Mouse (Mus musculus) lung, embryonic 15.5 days (tissue): ENCODE measurements around the gene Cyth1. TPM values are rescaled to one million over a fixed set of nuclear protein-coding genes. Genes with fewer than 3 reads are reported as not detected.

Source experiments
- ATAC-seq: fragments of 200-750 bp; cut with Nextera tagmentation; 2 replicates; pipeline ENCODE4 v1.8.0; 2017; ENCODE audit warnings: moderate number of reproducible peaks, borderline replicate concordance; ENCODE audit not compliant: low FRiP score, low TSS enrichment; ENCODE audit errors: extremely low read depth
- H3K27ac ChIP-seq: fragments of 300-500 bp; sonication (generic); 2 replicates; pipeline ENCODE4 v1.5.1; 2015; ENCODE audit warnings: moderate library complexity, mild to moderate bottlenecking, inconsistent platforms
- H3K27me3 ChIP-seq: fragments of 300-500 bp; sonication (generic); 2 replicates; pipeline ENCODE4 v1.6.1; 2015; ENCODE audit warnings: inconsistent platforms
- H3K36me3 ChIP-seq: fragments of 300-500 bp; sonication (generic); 2 replicates; pipeline ENCODE4 v1.6.1; 2015; ENCODE audit warnings: inconsistent platforms
- H3K4me1 ChIP-seq: fragments of 300-500 bp; sonication (generic); 2 replicates; pipeline ENCODE4 v1.6.1; 2015; ENCODE audit warnings: inconsistent platforms
- H3K4me2 ChIP-seq: fragments of 300-500 bp; sonication (generic); 2 replicates; pipeline ENCODE4 v1.6.1; 2015; ENCODE audit warnings: inconsistent platforms, mild to moderate bottlenecking, moderate library complexity
- H3K4me3 ChIP-seq: fragments of 300-500 bp; sonication (generic); 2 replicates; pipeline ENCODE4 v1.5.1; 2015; ENCODE audit warnings: mild to moderate bottlenecking, inconsistent platforms
- H3K9ac ChIP-seq: fragments of 300-500 bp; sonication (generic); 2 replicates; pipeline ENCODE4 v1.6.1; 2015; ENCODE audit warnings: inconsistent platforms
- H3K9me3 ChIP-seq: fragments of 300-500 bp; sonication (generic); 2 replicates; pipeline ENCODE4 v1.6.1; 2016; ENCODE audit warnings: inconsistent platforms
- WGBS: fragments of 180-500 bp; shearing (Covaris S2); methylation state at CpG from one replicate; pipeline ENCODE4 v1.1.7; 2015; 5-methylcytosine and 5-hydroxymethylcytosine counted together
- polyA plus RNA-seq: library from polyadenylated mRNA; unstranded; fragments of >200 nt; fragmentation: Nextera tagmentation; extraction: Ambion mirVana; gene quantifications from 2 replicates; pipeline ENCODE4 v1.2.1, GENCODE M21; 2015

Gene Cyth1
- polyA plus RNA-seq, 1 experiment from 2014 or later: 17.7 TPM

DNA sequence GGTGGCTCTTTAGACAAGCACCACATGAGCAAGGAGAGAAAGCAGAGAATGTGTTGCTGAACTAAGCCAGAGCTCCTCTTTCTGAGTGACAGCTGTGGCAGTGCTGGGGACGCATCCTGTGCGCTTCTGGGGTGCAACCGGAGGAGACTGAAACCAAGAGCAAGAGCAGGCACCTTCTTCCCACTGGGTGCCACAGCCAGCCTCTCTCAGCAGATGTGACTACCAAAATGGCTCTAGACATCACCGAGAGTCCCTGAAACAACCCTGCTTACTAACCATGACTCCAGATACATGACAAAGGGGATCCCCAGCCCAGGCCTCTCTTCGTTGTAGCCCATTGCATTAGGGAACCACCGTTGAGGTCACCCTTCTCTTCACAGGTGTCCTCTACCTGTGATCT is 44.9 kb downstream of the Cyth1 start:
- no peak overlapping the region for H3K27ac ChIP-seq
- H3K27me3 ChIP-seq: no peaks in the 10 kb centered on the region
- 87% methylated on average over 6 of the region's 6 CpGs for WGBS
- H3K4me1 ChIP-seq: peaks cover 67% of the 10 kb centered on the region
- H3K9me3 ChIP-seq: no peaks in the 10 kb centered on the region
- ATAC-seq: no peak
- H3K4me2 ChIP-seq: peak overlapping the region; percentile 57; the same call in 1 of the 2 replicates
- H3K9ac ChIP-seq: no peak overlapping the region
- no peaks in the 10 kb centered on the region for H3K36me3 ChIP-seq
- no peak overlapping the region for H3K4me3 ChIP-seq

GRCm38 (mm10) chr11:118202410-118203233 is 45.8 kb downstream of the Cyth1 start:
- Histone ChIP-seq H3K4me2 (peak overlapping the region; percentile 57), H3K27me3 (no peaks in the 10 kb centered on the region), H3K4me3 (peak overlapping the region; percentile 31), H3K36me3 (no peaks in the 10 kb centered on the region), H3K9me3 (no peaks in the 10 kb centered on the region), H3K27ac (peak overlapping the region; percentile 80), H3K9ac (peak overlapping the region; percentile 27), H3K4me1 (peaks cover 68% of the 10 kb centered on the region)
- WGBS: 7% methylated on average over 19 of the region's 19 CpGs
- peak; percentile 80 for ATAC-seq

DNA sequence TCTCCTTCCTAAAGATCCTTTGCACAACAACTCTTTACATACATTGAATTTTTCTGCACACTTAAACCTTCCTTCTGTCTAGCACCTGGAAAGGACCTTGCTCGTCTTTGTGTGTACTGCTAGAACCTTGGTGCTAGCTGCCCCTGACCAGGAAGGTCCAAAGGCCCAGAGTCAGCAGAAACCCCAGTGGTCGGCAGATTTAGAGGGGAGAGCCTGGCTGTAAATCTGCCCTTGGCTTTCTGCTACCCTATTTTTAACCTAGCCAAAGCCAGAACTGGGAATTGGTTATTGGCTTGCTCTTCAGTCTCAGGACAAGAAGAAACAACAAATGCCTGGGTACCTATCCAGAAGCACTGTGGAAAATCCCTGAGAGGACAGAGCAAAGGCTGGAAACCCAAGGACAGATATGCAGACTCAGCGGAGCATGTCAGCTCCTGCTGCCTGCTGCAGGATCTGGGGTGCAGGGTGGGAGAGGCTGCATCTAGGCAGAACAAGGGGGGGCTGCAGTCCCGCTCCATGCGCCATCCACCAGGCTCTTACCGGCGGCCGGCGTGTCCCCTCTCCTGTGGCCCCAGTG is 46.5 kb downstream of the Cyth1 start:
- H3K27ac ChIP-seq: peak overlapping the region; percentile 80
- H3K4me2 ChIP-seq: peak overlapping the region; percentile 57
- WGBS: 25% methylated on average over 9 of the region's 9 CpGs
- peaks cover 70% of the 10 kb centered on the region for H3K4me1 ChIP-seq
- H3K27me3 ChIP-seq: no peaks in the 10 kb centered on the region
- no peaks in the 10 kb centered on the region for H3K36me3 ChIP-seq
- ATAC-seq: no peak
- no peaks in the 10 kb centered on the region for H3K9me3 ChIP-seq
- peak overlapping the region; percentile 31 for H3K4me3 ChIP-seq
- peak overlapping the region; percentile 27 for H3K9ac ChIP-seq

- peak overlapping the region; percentile 57 for H3K4me2 ChIP-seq
- ATAC-seq: peak; percentile 37; the same call in 1 of the 2 replicates
- no peaks in the 10 kb centered on the region for H3K9me3 ChIP-seq
- H3K27ac ChIP-seq: peak overlapping the region; percentile 80
- H3K36me3 ChIP-seq: no peaks in the 10 kb centered on the region
- whole genome bisulfite sequencing: 16% methylated on average over 11 of the region's 11 CpGs
- H3K4me1 ChIP-seq: peaks cover 76% of the 10 kb centered on the region
- no peaks in the 10 kb centered on the region for H3K27me3 ChIP-seq
- H3K4me3 ChIP-seq: no peak overlapping the region
- H3K9ac ChIP-seq: 0 out of 2 replicates have a peak overlapping the region, but pooled peaks have one; percentile 10
Observed at GRCm38 (mm10) chr11:118200834-118201830, 47.3 kb downstream of the Cyth1 start.

GRCm38 (mm10) chr11:118198296-118198600 is 50.1 kb downstream of the Cyth1 start:
- H3K36me3 ChIP-seq: no peaks in the 10 kb centered on the region
- no peak overlapping the region for H3K9ac ChIP-seq
- no peaks in the 10 kb centered on the region for H3K9me3 ChIP-seq
- H3K27me3 ChIP-seq: no peaks in the 10 kb centered on the region
- peak overlapping the region; percentile 12; the same call in 1 of the 2 replicates for H3K27ac ChIP-seq
- peaks cover 90% of the 10 kb centered on the region for H3K4me1 ChIP-seq
- 38% methylated on average over 2 of the region's 2 CpGs for WGBS
- ATAC-seq: no peak
- H3K4me2 ChIP-seq: peak overlapping the region; percentile 12; the same call in 1 of the 2 replicates
- H3K4me3 ChIP-seq: no peak overlapping the region

- WGBS: 31% methylated on average over 13 of the region's 13 CpGs
- Histone ChIP-seq H3K4me3 (no peak overlapping the region), H3K27me3 (no peaks in the 10 kb centered on the region), H3K9me3 (no peaks in the 10 kb centered on the region), H3K4me2 (peak overlapping the region; percentile 12; the same call in 1 of the 2 replicates), H3K36me3 (no peaks in the 10 kb centered on the region), H3K4me1 (peaks cover 89% of the 10 kb centered on the region), H3K27ac (peak overlapping the region; percentile 12; the same call in 1 of the 2 replicates), H3K9ac (no peak overlapping the region)
- ATAC-seq: no peak
Observed at GRCm38 (mm10) chr11:118197508-118198295, 50.7 kb downstream of the Cyth1 start.

GRCm38 (mm10) chr11:118196824-118197388 is 51.5 kb downstream of the Cyth1 start:
- H3K4me3 ChIP-seq: no peak overlapping the region
- no peak overlapping the region for H3K9ac ChIP-seq
- no peak for ATAC-seq
- 52% methylated on average over 10 of the region's 10 CpGs for WGBS
- no peak overlapping the region for H3K27ac ChIP-seq
- H3K9me3 ChIP-seq: no peaks in the 10 kb centered on the region
- H3K36me3 ChIP-seq: peaks cover 5% of the 10 kb centered on the region; the same call in 1 of the 2 replicates
- H3K27me3 ChIP-seq: no peaks in the 10 kb centered on the region
- H3K4me2 ChIP-seq: no peak overlapping the region
- peaks cover 81% of the 10 kb centered on the region for H3K4me1 ChIP-seq

DNA sequence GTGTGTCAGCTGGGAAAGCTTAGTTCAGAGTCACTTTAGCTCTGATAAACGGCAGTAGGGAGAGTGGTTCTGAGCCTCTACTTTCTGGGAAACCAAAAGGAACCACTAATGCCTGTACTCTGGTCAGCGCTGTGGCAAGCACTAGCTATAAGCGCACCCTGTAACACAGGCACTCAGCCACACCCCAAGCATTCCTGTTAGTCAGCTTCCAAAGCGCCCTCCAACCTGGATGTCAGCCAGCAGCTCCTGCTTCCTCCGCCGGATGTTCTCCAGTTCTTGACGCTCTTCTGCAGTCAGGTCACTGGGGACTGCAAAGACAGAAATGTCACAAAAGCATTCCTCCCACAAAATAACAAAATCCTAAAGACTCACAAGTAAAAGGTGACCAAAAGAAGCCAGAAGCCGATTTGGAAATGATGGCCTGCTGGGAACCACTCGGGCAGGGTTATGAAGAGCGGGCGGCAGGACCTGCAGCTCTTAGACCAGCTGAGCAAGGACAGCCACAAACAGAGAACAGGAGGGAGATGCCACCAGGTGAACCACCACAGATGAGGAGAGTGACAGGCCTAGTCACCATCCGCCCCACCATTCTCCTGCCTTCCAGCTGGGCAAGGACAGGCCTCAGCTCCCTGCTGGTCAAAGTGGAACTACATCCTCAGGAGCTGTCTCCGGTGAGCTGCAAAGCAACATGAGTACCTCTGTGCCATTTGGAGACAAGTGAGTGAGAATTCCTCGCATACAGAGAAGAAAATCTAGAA is 54.8 kb downstream of the Cyth1 start:
- peak overlapping the region; percentile 21; the same call in 1 of the 2 replicates for H3K4me2 ChIP-seq
- no peaks in the 10 kb centered on the region for H3K27me3 ChIP-seq
- H3K9me3 ChIP-seq: no peaks in the 10 kb centered on the region
- peak overlapping the region; percentile 73 for H3K27ac ChIP-seq
- WGBS: 33% methylated on average over 14 of the region's 14 CpGs
- H3K4me1 ChIP-seq: peaks cover 50% of the 10 kb centered on the region
- peaks cover 8% of the 10 kb centered on the region; the same call in 1 of the 2 replicates for H3K36me3 ChIP-seq
- ATAC-seq: peak; percentile 81; the same call in 1 of the 2 replicates
- no peak overlapping the region for H3K4me3 ChIP-seq
- H3K9ac ChIP-seq: no peak overlapping the region

DNA sequence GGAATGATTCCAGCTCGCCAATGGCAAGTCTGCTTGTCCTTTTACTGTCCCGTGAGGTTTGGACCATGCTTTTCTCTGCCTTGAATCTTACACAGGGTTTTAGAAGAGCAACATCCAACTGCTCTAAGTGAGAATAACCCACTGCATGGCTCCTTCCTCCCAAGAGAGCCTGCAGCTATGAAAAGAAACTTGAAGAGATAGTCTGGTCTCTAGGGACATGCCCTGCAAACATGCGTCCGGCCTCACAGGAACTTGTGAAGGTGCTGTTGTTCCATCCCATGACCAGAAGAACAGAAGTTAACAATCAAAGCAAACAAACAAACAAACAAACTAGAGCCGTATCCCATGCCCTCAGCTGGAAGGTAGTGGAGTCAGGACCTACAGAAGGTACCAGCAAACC is 55.4 kb downstream of the Cyth1 start:
- H3K4me2 ChIP-seq: no peak overlapping the region
- no peak overlapping the region for H3K9ac ChIP-seq
- 75% methylated on average over 5 of the region's 5 CpGs for WGBS
- H3K27ac ChIP-seq: peak overlapping the region; percentile 43
- H3K9me3 ChIP-seq: no peaks in the 10 kb centered on the region
- no peak overlapping the region for H3K4me3 ChIP-seq
- no peak for ATAC-seq
- no peaks in the 10 kb centered on the region for H3K27me3 ChIP-seq
- H3K36me3 ChIP-seq: peaks cover 8% of the 10 kb centered on the region; the same call in 1 of the 2 replicates
- H3K4me1 ChIP-seq: peaks cover 44% of the 10 kb centered on the region

- no peaks in the 10 kb centered on the region for H3K9me3 ChIP-seq
- 91% methylated on average over 9 of the region's 9 CpGs for WGBS
- H3K4me1 ChIP-seq: 0 out of 2 replicates have a peak, but pooled peaks cover 3% of the 10 kb centered on the region
- peaks cover 52% of the 10 kb centered on the region for H3K36me3 ChIP-seq
- H3K27ac ChIP-seq: no peak overlapping the region
- no peaks in the 10 kb centered on the region for H3K27me3 ChIP-seq
- H3K4me2 ChIP-seq: no peak overlapping the region
- no peak overlapping the region for H3K4me3 ChIP-seq
- no peak for ATAC-seq
- no peak overlapping the region for H3K9ac ChIP-seq
Observed at GRCm38 (mm10) chr11:118182768-118183167, 65.6 kb downstream of the Cyth1 start.
